Comparison of ENCODE assay signal across 14 mouse cellular contexts in the genomic region with DNA sequence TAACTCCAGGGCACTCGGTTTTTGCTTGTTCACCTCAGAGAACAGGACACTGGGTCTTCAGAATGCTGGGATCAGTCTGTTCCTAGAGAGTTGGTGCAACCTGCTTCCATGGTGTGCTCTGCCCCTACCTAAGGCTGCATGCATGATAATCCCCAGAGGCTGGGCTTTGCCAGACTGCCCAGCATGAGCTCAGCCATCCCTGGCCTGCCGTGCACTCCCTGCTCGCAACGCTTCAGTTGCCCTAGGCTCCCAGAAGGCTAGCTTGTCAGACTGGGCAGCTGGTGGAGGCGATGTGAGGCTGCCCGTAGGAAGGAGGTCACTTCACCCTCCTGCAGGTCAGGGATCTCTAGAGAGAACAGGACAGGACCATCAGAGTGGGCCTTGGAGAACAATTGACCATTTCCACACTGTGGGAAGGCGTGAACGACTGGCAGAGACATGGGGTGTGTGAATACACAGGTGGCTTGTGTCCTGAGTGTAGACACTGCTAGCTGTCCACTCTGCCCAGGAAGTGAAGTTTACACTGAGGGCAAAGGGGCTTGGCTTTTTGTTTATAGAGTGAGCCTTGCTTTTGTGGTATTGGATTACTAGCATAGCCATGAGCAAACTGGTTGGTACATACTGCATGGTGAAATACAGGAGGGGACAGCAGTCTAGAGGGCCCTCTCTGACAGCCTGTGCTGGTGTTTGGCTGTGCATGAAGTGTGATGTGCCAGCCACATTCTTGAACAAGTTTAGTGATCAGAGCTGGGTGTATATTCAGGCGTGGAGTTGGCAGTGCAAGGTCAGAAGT. TPM values are rescaled to one million over a fixed set of nuclear protein-coding genes. Genes with fewer than 3 reads are reported as not detected.
DNase-seq lines count a peak whose midpoint lies in the region; ATAC-seq and TF ChIP-seq lines count a peak whose summit lies in the region.
"Had no signal": no experiment of that assay in that cellular context is flagged by ENCODE, and none has a peak within 500 bp of the region (broad histone marks: within the 10 kb centered on the region; RNA-seq: fewer than 3 reads in every experiment).

No protein-coding gene starts in this region.

- H3K4me2 ChIP-seq in lung, postnatal 0 days (replicated peaks; ENCODE audit: low read depth, low read length) = no peak overlapping the region
- H3K4me2 ChIP-seq in heart, postnatal 0 days (ENCODE audit: low read depth, low read length) = no peak overlapping the region; the same call in 1 of the 2 replicates
- peak overlapping the region; percentile 90 for H3K4me2 ChIP-seq in liver, embryonic 13.5 days
- H3K4me2 ChIP-seq: neural tube, embryonic 13.5 days had no signal

- no peak overlapping the region for H3K9ac ChIP-seq in lung, postnatal 0 days (replicated peaks; ENCODE audit: low read depth)
- H3K9ac ChIP-seq in heart, postnatal 0 days (replicated peaks; ENCODE audit: low read depth, low read length) = peak overlapping the region; percentile 1; the same call in 1 of the 2 replicates
- peak overlapping the region; percentile 90 for H3K9ac ChIP-seq in liver, embryonic 13.5 days
- H3K9ac ChIP-seq: neural tube, embryonic 13.5 days had no signal

- H3K9me3 ChIP-seq in lung, postnatal 0 days (ENCODE audit: low read length) = no peaks in the 10 kb centered on the region
- H3K9me3 ChIP-seq in heart, postnatal 0 days (replicated peaks; ENCODE audit: control insufficient read depth, low read length) = no peaks in the 10 kb centered on the region
- no peaks in the 10 kb centered on the region for H3K9me3 ChIP-seq in liver, embryonic 13.5 days (replicated peaks)
- H3K9me3 ChIP-seq: neural tube, embryonic 13.5 days had no signal

- 0 out of 2 replicates have a peak, but pooled peaks have one; percentile 12 for TF ChIP-seq EP300 in lung, postnatal 0 days (IDR thresholded peaks at IDR 0.05)
- TF ChIP-seq EP300 in heart, postnatal 0 days (IDR thresholded peaks at IDR 0.05; ENCODE audit: low read depth) = no peak

- no peak for TF ChIP-seq CTCF in lung, postnatal 0 days (IDR thresholded peaks at IDR 0.05)
- no peak for TF ChIP-seq CTCF in heart, postnatal 0 days (IDR thresholded peaks at IDR 0.05; ENCODE audit: low read depth)

- no peaks in the 10 kb centered on the region for H3K27me3 ChIP-seq in lung, postnatal 0 days (replicated peaks; ENCODE audit: insufficient read depth, low read length)
- no peaks in the 10 kb centered on the region for H3K27me3 ChIP-seq in heart, postnatal 0 days (ENCODE audit: control insufficient read depth, insufficient read depth, low read length)
- H3K27me3 ChIP-seq in liver, embryonic 13.5 days = no peaks in the 10 kb centered on the region
- H3K27me3 ChIP-seq: neural tube, embryonic 13.5 days had no signal

- WGBS in lung, postnatal 0 days = 56% methylated on average over 9 of the region's 9 CpGs
- 54% methylated on average over 9 of the region's 9 CpGs for WGBS in heart, postnatal 0 days
- WGBS in liver, embryonic 13.5 days (ENCODE audit: insufficient replicate concordance) = 45% methylated on average over 9 of the region's 9 CpGs

- ATAC-seq in lung, postnatal 0 days = peak; percentile 43
- peak; percentile 10; the same call in 1 of the 2 replicates for ATAC-seq in heart, postnatal 0 days (ENCODE audit: insufficient read depth, low read depth)
- no peak for ATAC-seq in liver, embryonic 13.5 days (ENCODE audit: low read depth)

- H3K36me3 ChIP-seq in lung, postnatal 0 days (ENCODE audit: insufficient read depth, low read length) = no peaks in the 10 kb centered on the region
- H3K36me3 ChIP-seq in heart, postnatal 0 days (replicated peaks; ENCODE audit: control insufficient read depth, insufficient read depth, low read length) = peaks cover 5% of the 10 kb centered on the region; the same call in 1 of the 2 replicates
- peaks cover 10% of the 10 kb centered on the region for H3K36me3 ChIP-seq in liver, embryonic 13.5 days
- H3K36me3 ChIP-seq: neural tube, embryonic 13.5 days had no signal

- 0 out of 2 replicates have a peak overlapping the region, but pooled peaks have one; percentile 26 for H3K27ac ChIP-seq in lung, postnatal 0 days (ENCODE audit: low read length)
- H3K27ac ChIP-seq in heart, postnatal 0 days (ENCODE audit: low read depth) = peak overlapping the region; percentile 54
- peak overlapping the region; percentile 99 for H3K27ac ChIP-seq in liver, embryonic 13.5 days
- H3K27ac ChIP-seq: neural tube, embryonic 13.5 days had no signal

- DNase-seq in gastrocnemius, postnatal 25 days = peak; percentile 45
- DNase-seq in gastrocnemius, postnatal 10 days = no peak
- peak; percentile 54 for DNase-seq in lung, postnatal 0 days (ENCODE audit: low spot score)
- DNase-seq in lung, postnatal 25 days (ENCODE audit: low spot score) = no peak
- no peak for DNase-seq in heart, postnatal 0 days (ENCODE audit: low spot score)
- peak; percentile 15 for DNase-seq in liver, embryonic 13.5 days
- DNase-seq in frontal cortex, postnatal 14 days (ENCODE audit: low spot score in 2 of 2) = no peak
- no peak for DNase-seq in cerebellum, postnatal 14 days
- DNase-seq: adrenal gland, postnatal 25 days; cerebellum, adult 8-10 months; gastrocnemius, postnatal 36 days; lung, postnatal 14 days; right cerebral cortex, postnatal 25 days had no signal

- H3K4me1 ChIP-seq in lung, postnatal 0 days (ENCODE audit: insufficient read depth, low read depth, low read length) = peaks cover 20% of the 10 kb centered on the region
- H3K4me1 ChIP-seq in heart, postnatal 0 days (ENCODE audit: control insufficient read depth, insufficient read depth) = peaks cover 67% of the 10 kb centered on the region
- H3K4me1 ChIP-seq in liver, embryonic 13.5 days (replicated peaks) = peaks cover 100% of the 10 kb centered on the region

- H3K4me3 ChIP-seq in lung, postnatal 0 days (ENCODE audit: low read depth, low read length) = no peak overlapping the region
- H3K4me3 ChIP-seq in heart, postnatal 0 days (ENCODE audit: low read depth, low read length) = no peak overlapping the region
- H3K4me3 ChIP-seq in liver, embryonic 13.5 days (replicated peaks) = peak overlapping the region; percentile 67
- H3K4me3 ChIP-seq: neural tube, embryonic 13.5 days had no signal

RNA-seq across cellular contexts. Expression of gene Slc41a3, which starts 16.5 kb away (rescaled TPM):
- 10 to 100 TPM; 58.4 to 76.2 TPM for total RNA-seq in gastrocnemius, postnatal 25 days (2021)
- 10 to 100 TPM; 52.9 to 60.3 TPM for total RNA-seq in gastrocnemius, postnatal 10 days (2021)
- polyA plus RNA-seq in lung, postnatal 0 days (2015; fragmentation: Nextera tagmentation; extraction: Ambion mirVana) = 9.7 and 10.8 TPM in 2 replicates
- total RNA-seq in heart, postnatal 0 days (2014; rRNA removed; ENCODE audit: low replicate concordance) = 35.0 and 39.8 TPM in 2 replicates
- 17.5 and 23.4 TPM in 2 replicates for polyA plus RNA-seq in heart, postnatal 0 days (2015; fragmentation: Nextera tagmentation; extraction: Ambion mirVana)
- 32.2 and 34.8 TPM in 2 replicates for polyA plus RNA-seq in liver, embryonic 13.5 days (2015; fragmentation: Nextera tagmentation; extraction: Ambion mirVana)

Comparison
In these comparisons a context has a peak if more than half of its experiments do, and no peak if none do; other contexts are left out.
1. DNase-seq: peak in gastrocnemius, postnatal 25 days (single experiment), lung, postnatal 0 days (single experiment) and liver, embryonic 13.5 days (single experiment); none in gastrocnemius, postnatal 10 days (single experiment), lung, postnatal 25 days (single experiment), heart, postnatal 0 days (single experiment), frontal cortex, postnatal 14 days (0 of 2) and cerebellum, postnatal 14 days (0 of 2).
2. H3K27ac ChIP-seq: peak in every context shown above with its lines; median percentile 99 in liver, embryonic 13.5 days; 54 in heart, postnatal 0 days; 26 in lung, postnatal 0 days.